Mouse (Mus musculus): ENCODE results near the gene Man1b1.

- TF ChIP-seq CTCF (IDR thresholded peaks at IDR 0.05; ENCODE audit: insufficient read depth, low read length), result no peak
- no peak for TF ChIP-seq POLR2A (IDR thresholded peaks at IDR 0.05; ENCODE audit: borderline replicate concordance, extremely low read depth, low read depth, low read length)
These were observed 68.2 kb downstream of the Man1b1 start for GRCm38 (mm10) chr2:25400291-25400690.

Data from lung, adult 2 months (tissue).